Mouse (Mus musculus): ENCODE measurements around the gene Cenpp. TPM values are rescaled to one million over a fixed set of nuclear protein-coding genes. Genes with fewer than 3 reads are reported as not detected.

Gene Cenpp
- polyA plus RNA-seq, 1 experiment, result 9.9 TPM

DNA sequence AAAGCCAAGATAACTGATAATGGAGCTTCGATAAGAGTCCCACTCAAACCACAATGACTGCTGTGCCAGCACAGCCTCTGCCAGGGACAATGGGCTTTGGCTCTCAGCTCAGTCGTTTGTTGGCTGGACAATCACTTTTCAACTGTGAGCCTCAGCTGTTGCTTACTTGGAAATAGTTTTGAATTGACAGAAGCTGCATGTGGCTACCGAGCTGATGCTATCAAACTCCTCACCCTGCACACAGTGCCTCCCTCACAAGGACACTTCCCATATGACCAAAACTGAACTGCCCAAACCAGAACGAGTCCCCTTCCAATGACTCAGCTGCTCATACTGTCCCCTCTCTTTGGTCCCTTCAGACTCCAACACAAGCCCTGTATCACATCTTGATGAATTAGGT lies 181.8 kb downstream of the Cenpp start:
- TF ChIP-seq POLR2A (IDR thresholded peaks at IDR 0.05; ENCODE audit: borderline replicate concordance, control insufficient read depth, low read depth, low read length) (no peak), CTCF (IDR thresholded peaks at IDR 0.05; ENCODE audit: control insufficient read depth, insufficient read depth, low read length) (no peak)
- WGBS, result 59% methylated on average over 4 of the region's 4 CpGs
- Histone ChIP-seq H3K4me1 (ENCODE audit: control insufficient read depth, insufficient read depth, low read length) (no peaks in the 10 kb centered on the region), H3K27ac (ENCODE audit: control insufficient read depth, insufficient read depth, low read depth, low read length, poor library complexity) (no peak overlapping the region), H3K4me3 (replicated peaks; ENCODE audit: control insufficient read depth, low read depth, low read length) (no peak overlapping the region)

DNA sequence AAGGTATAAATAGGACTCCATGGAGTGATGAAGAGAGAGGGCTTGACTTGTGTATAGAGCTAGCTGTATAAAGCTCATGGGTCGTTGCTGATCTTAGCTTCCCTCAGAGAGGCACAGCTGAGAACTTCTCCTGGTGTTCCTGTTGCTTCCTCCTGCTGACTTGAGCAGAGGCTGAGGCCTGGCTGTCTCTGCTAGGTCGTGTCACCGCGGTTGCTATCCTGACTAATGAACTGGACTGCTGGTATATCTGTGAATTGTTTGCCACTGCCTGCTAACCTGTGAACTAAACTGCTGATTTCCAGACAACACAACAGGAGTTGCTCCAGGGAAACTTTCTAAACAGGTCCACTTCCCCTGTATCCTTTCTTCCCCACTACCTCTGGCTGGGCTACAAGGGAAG lies 182.3 kb downstream of the Cenpp start:
- Histone ChIP-seq H3K27ac (ENCODE audit: control insufficient read depth, insufficient read depth, low read depth, low read length, poor library complexity) (no peak overlapping the region), H3K4me1 (ENCODE audit: control insufficient read depth, insufficient read depth, low read length) (no peaks in the 10 kb centered on the region), H3K4me3 (replicated peaks; ENCODE audit: control insufficient read depth, low read depth, low read length) (no peak overlapping the region)
- TF ChIP-seq POLR2A (IDR thresholded peaks at IDR 0.05; ENCODE audit: borderline replicate concordance, control insufficient read depth, low read depth, low read length) (no peak), CTCF (IDR thresholded peaks at IDR 0.05; ENCODE audit: control insufficient read depth, insufficient read depth, low read length) (no peak)
- 75% methylated on average over 4 of the region's 4 CpGs for WGBS

DNA sequence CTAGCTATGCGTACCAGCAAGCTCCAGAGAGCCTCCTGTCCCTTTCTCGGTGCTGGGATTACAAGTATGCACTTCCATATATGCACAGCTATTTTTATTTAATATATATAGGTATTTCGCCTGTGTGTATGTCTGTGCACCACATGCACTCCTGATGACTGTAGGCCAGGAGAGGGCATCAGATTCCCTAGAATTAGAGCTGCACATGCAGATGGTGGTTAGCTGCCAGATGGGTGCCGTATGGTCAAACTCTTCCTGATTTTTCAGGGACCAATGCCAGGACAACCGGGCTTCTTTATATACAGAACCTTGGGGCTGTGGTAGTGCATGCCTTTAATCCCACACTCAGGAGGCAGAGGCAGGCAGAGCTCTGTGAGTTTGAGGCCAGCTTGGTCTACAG lies 183.6 kb downstream of the Cenpp start:
- WGBS, result 83% methylated on average over 5 of the region's 5 CpGs
- no peaks in the 10 kb centered on the region for H3K4me1 ChIP-seq (ENCODE audit: control insufficient read depth, insufficient read depth, low read length)
- H3K4me3 ChIP-seq (replicated peaks; ENCODE audit: control insufficient read depth, low read depth, low read length), result no peak overlapping the region
- TF ChIP-seq POLR2A (IDR thresholded peaks at IDR 0.05; ENCODE audit: borderline replicate concordance, control insufficient read depth, low read depth, low read length) (no peak), CTCF (IDR thresholded peaks at IDR 0.05; ENCODE audit: control insufficient read depth, insufficient read depth, low read length) (no peak)
- H3K27ac ChIP-seq (ENCODE audit: control insufficient read depth, insufficient read depth, low read depth, low read length, poor library complexity), result no peak overlapping the region

DNA sequence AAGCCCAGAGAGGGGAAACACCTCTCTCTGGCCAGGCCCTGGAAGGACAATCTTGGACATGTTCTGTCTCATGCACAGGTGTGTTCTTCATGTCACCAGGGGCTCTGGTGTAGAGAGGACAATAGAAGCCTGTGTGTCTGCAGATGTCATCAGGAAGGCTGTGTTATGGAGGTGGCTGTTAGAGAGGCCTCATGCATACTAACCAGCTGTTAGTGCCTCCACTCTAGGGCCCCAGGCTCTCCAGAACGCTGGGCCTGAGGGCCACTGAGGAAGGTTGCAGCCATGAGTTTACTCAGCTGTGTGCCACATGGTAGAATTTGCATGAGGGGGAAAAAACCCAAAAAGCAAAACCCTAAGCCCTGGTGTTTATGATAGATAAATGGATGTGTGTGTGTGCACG lies 185.0 kb downstream of the Cenpp start:
- no peak overlapping the region for H3K4me3 ChIP-seq (replicated peaks; ENCODE audit: control insufficient read depth, low read depth, low read length)
- H3K27ac ChIP-seq (ENCODE audit: control insufficient read depth, insufficient read depth, low read depth, low read length, poor library complexity), result no peak overlapping the region
- WGBS, result 80% methylated on average over 2 of the region's 2 CpGs
- no peaks in the 10 kb centered on the region for H3K4me1 ChIP-seq (ENCODE audit: control insufficient read depth, insufficient read depth, low read length)
- TF ChIP-seq POLR2A (IDR thresholded peaks at IDR 0.05; ENCODE audit: borderline replicate concordance, control insufficient read depth, low read depth, low read length), result no peak
- TF ChIP-seq CTCF (IDR thresholded peaks at IDR 0.05; ENCODE audit: control insufficient read depth, insufficient read depth, low read length), result no peak

DNA sequence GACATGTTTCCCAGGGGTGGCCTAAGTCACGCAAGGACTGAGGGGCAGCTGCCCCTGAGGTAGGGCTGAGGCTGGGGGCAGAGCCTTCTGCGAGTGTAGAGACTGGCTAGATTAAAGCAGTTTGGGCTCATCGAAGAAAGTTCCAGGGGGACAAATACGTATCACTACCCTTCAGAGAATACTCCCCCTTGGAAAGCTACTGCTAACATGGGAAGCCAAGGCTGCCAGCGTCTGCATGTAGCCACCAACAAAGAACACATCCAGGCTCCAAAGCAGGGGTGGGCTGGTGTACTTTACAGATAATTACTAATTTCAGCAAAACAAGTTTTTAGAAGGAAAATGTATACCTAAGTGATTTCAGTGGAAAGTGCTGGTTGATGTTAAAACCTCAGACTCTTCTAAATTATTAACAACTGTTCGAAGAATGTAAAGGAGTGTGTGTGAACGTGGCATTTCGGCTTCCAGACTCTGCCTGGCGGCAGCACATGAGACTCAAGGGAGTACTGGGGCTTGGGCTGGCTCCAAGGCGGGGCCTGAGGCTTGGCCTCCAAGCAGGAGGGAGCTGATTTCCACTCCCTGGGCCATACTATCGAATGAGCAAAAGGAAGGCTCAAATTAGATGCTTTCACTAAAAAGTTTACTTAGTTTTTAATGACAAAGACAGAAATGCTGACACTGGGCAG lies 186.1 kb downstream of the Cenpp start:
- no peak for TF ChIP-seq CTCF (IDR thresholded peaks at IDR 0.05; ENCODE audit: control insufficient read depth, insufficient read depth, low read length)
- no peak for TF ChIP-seq POLR2A (IDR thresholded peaks at IDR 0.05; ENCODE audit: borderline replicate concordance, control insufficient read depth, low read depth, low read length)
- no peak overlapping the region for H3K4me3 ChIP-seq (replicated peaks; ENCODE audit: control insufficient read depth, low read depth, low read length)
- no peak overlapping the region for H3K27ac ChIP-seq (ENCODE audit: control insufficient read depth, insufficient read depth, low read depth, low read length, poor library complexity)
- WGBS, result 82% methylated on average over 11 of the region's 11 CpGs
- H3K4me1 ChIP-seq (ENCODE audit: control insufficient read depth, insufficient read depth, low read length), result no peaks in the 10 kb centered on the region

DNA sequence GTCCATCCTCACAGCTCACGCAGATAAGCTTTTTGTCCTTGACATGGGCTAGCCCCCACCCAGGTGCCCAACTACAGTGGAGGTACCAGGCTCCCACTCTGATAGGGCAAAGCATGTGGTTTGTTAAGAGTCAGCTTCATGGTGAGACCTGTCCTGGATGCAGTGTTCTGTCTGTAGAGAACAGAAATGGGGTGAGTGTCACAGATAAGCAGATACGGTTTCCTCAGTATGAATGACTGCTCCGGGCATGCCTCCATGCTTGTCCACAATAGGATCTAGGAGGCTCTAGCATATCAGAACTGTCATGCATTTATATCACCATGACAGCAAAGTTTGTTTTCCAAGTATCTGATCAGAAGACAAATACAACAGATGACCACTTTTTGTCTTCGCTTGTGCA lies 186.7 kb downstream of the Cenpp start:
- WGBS, result 78% methylated on average over 4 of the region's 4 CpGs
- Histone ChIP-seq H3K4me1 (ENCODE audit: control insufficient read depth, insufficient read depth, low read length) (no peaks in the 10 kb centered on the region), H3K27ac (ENCODE audit: control insufficient read depth, insufficient read depth, low read depth, low read length, poor library complexity) (no peak overlapping the region), H3K4me3 (replicated peaks; ENCODE audit: control insufficient read depth, low read depth, low read length) (no peak overlapping the region)
- TF ChIP-seq CTCF (IDR thresholded peaks at IDR 0.05; ENCODE audit: control insufficient read depth, insufficient read depth, low read length), result no peak
- TF ChIP-seq POLR2A (IDR thresholded peaks at IDR 0.05; ENCODE audit: borderline replicate concordance, control insufficient read depth, low read depth, low read length), result no peak

DNA sequence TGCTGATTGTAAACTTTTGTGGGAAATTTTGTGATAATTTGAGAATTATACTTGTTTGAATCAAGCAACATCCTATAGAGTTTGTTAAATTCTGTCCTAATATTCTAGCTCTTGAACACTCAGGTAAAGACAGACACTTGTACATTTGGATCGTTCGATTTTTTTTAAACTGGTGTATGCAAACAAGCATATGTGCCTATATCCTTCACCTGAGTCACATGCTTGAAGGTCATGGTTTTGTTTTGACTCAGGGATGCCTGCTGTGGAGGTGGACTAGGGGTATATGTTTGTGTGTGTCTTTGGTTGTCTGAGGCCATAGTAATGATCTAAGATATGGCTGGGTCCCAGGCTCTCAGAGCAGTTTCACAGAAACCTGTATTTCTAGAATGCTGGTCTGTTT lies 189.7 kb downstream of the Cenpp start:
- no peaks in the 10 kb centered on the region; the same call in 1 of the 2 replicates for H3K4me1 ChIP-seq (ENCODE audit: control insufficient read depth, insufficient read depth, low read length)
- no peak overlapping the region for H3K4me3 ChIP-seq (replicated peaks; ENCODE audit: control insufficient read depth, low read depth, low read length)
- 94% methylated on average over 2 of the region's 2 CpGs for WGBS
- no peak overlapping the region for H3K27ac ChIP-seq (ENCODE audit: control insufficient read depth, insufficient read depth, low read depth, low read length, poor library complexity)
- no peak for TF ChIP-seq POLR2A (IDR thresholded peaks at IDR 0.05; ENCODE audit: borderline replicate concordance, control insufficient read depth, low read depth, low read length)
- TF ChIP-seq CTCF (IDR thresholded peaks at IDR 0.05; ENCODE audit: control insufficient read depth, insufficient read depth, low read length), result no peak

DNA sequence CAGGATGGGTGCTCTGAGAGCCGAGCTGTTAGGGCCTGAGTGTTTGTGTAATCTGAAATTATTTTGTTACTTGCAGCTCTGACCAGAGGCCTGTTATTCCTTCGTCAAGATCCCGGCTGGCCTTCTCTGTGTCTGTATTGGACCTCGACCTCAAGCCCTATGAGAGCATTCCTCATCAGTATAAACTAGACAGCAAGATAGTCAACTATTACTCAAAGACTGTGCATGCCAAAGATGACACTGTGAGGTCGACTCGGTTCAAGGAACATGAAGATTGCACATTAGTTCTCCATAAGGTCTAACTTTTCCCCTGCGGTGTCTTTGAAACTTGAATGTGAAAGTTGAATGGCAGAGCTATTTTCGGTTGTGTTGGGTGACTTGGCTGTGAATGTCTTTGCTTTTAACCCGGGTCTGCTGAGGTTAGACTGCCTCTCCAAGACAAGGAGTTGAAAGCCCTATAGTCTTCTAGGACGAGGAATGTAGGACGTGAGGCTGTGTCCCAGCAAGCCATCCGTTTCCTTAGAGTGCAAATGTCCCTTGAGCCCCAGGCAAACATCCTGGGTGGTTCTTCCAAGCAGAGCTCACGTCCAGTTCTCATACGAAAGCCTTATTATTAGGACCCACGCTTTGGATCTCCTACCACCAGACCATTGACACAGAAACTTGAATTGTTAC lies 191.0 kb downstream of the Cenpp start:
- TF ChIP-seq CTCF (IDR thresholded peaks at IDR 0.05; ENCODE audit: control insufficient read depth, insufficient read depth, low read length) (no peak), POLR2A (IDR thresholded peaks at IDR 0.05; ENCODE audit: borderline replicate concordance, control insufficient read depth, low read depth, low read length) (no peak)
- no peak overlapping the region for H3K27ac ChIP-seq (ENCODE audit: control insufficient read depth, insufficient read depth, low read depth, low read length, poor library complexity)
- no peaks in the 10 kb centered on the region; the same call in 1 of the 2 replicates for H3K4me1 ChIP-seq (ENCODE audit: control insufficient read depth, insufficient read depth, low read length)
- WGBS, result 90% methylated on average over 15 of the region's 15 CpGs
- H3K4me3 ChIP-seq (replicated peaks; ENCODE audit: control insufficient read depth, low read depth, low read length), result no peak overlapping the region

All from bone marrow, adult 2 months (tissue).